Mouse (Mus musculus) hematopoietic stem cell, adult 5-6 weeks (primary cell): ENCODE data around the gene Fam78a. TPM values are rescaled to one million over a fixed set of nuclear protein-coding genes. Genes with fewer than 3 reads are reported as not detected.

Experiments
- ATAC-seq, 2 experiments: fragments of 125-278 bp in 1 of 2; replicated peaks in 1 of 2; 2 replicates each; pipeline ENCODE4 v1.8.0; 2016 to 2017; ENCODE audit warnings: inconsistent platforms in 2 of 2, mild to moderate bottlenecking in 2 of 2, moderate number of reproducible peaks in 2 of 2, low read depth in 1 of 2, moderate TSS enrichment in 1 of 2; ENCODE audit not compliant: low FRiP score in 2 of 2, poor library complexity in 2 of 2, severe bottlenecking in 2 of 2, insufficient read depth in 1 of 2, low TSS enrichment in 1 of 2
- total RNA-seq: library from RNA; stranded (forward); fragments of 172-1452, 232-1000 nt; gene quantifications from 2 replicates; pipeline ENCODE4 v1.2.3, GENCODE M21; 2017

The Fam78a gene
- total RNA-seq, 1 experiment from 2014 or later, result 12.3 TPM

DNA sequence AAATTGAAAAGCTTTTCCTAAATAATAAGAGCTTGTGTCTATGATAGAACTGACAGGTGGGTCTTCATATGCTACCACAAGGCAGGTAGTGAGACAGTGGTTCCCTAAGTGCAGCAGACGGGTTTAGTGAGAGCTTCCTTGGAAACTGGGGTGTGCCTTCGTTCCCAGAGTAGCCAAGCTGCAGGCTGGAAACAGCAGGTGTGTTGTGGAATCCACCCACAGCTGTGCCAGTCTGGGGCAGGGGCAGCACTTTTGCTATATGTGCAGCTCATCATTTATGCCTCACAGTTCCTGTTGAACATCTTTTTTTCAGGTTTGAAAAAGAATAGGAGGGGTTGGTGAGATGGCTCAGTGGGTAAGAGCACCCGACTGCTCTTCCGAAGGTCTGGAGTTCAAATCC, 60.3 kb downstream of the Fam78a start:
- ATAC-seq, result no peak

DNA sequence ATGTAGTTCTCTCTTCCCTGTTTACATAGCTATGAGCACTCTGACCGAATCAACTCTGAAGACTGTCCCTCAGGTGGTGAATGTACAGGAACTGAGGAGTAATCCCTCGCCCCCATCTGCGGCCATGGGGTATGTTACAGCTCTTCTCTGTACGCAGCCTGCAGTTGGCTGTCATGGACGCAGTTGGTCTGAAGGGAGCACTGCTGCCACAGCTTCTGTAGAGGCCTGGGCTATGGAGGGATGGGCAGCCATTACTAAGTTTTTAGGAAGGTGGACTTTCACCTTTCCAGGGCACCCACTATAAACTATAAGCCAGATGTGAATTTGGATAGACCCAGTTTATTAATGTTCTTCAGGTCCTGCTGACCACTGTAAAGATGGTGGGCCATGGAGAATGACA, 64.4 kb downstream of the Fam78a start:
- no peak for ATAC-seq

DNA sequence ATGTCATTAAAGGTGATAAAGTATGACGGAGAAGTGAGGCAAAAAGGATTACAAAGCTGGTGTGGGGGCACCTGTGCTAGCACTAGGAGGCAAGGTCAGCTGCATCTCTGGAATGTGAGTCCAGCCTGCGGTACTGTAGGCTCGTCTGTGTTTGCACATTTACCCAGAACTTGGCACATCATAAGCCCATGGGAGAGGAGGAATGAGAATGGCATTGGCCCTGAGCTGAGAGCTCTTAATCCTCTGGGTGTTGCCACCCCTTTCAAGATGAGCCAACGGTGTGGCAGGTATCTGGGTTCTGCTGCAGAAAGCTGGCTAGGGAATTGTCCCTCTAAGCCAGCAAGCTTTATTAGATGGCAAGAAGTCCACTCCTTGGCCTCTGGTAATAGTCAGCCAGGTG, 65.0 kb downstream of the Fam78a start:
- ATAC-seq, result no peak

DNA sequence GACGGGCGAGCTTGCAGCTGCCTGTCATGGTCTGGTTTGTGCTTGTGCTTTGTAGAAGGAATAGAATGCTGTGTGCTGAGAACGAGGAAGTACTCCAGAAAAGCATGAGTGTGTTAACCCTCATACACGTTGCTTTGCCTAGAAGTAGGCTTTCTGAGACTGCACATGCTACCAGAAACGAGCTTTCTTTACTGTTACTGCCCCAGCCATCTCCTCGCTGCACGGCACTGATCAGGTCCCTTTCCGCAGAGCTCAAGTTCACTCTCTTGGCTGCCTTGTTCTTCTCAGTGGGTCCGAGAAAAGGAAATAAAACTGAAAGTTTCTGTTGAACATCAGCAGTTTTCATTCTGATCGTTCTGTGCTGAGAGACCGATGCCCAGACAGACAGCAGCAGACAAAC, 75.9 kb downstream of the Fam78a start:
- ATAC-seq, result no peak

DNA sequence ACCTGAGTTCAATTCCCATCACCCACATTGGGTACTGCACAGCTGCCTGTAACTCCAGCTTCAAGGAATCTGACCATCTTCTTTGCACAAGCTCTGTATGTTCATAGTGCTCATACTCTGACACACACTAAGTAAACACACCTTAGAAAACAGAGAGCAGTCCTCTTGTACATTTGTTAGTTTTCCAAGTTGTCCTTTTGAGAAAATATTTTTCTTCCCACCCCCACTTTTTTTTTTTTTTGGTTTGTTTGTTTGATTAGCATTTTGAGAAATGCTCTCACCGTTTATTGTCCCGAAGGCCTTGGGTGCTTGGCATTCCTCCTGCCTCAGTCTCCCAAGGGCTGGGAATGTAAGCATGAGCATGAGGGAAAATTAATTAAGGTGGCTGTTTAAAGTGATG, 76.3 kb downstream of the Fam78a start:
- no peak for ATAC-seq

Other genes starting within 250 kb of the Fam78a start
- not detected in 2 replicates for gene Fibcd1, start 238.9 kb downstream of the Fam78a start, total RNA-seq
- not detected in 2 replicates for gene Lamc3, start 197.6 kb downstream of the Fam78a start, total RNA-seq
- 1.0 and 1.1 TPM in 2 replicates for gene Aif1l, start 134.7 kb downstream of the Fam78a start, total RNA-seq
- 35.2 and 76.3 TPM in 2 replicates for gene Nup214, start 110.4 kb downstream of the Fam78a start, total RNA-seq
- 1.1 and 2.2 TPM in 2 replicates for gene Plpp7, start 10.7 kb upstream of the Fam78a start, total RNA-seq
- gene Prrc2b, start 66.2 kb upstream of the Fam78a start, total RNA-seq, result 19.9 and 25.0 TPM in 2 replicates
- 25.3 and 28.3 TPM in 2 replicates for gene Pomt1, start 151.7 kb upstream of the Fam78a start, total RNA-seq
- 32.3 and 33.3 TPM in 2 replicates for gene Uck1, start 175.3 kb upstream of the Fam78a start, total RNA-seq
- gene Golga2, start 202.5 kb upstream of the Fam78a start, total RNA-seq, result 37.5 and 47.3 TPM in 2 replicates
- gene Swi5, start 203.2 kb upstream of the Fam78a start, total RNA-seq, result 230 and 365 TPM in 2 replicates